Mouse (Mus musculus) CD8-positive naive resting alpha-beta T cell, adult 2 months (primary cell): ENCODE results near the gene Cacnb3.

ENCODE experiments used
- DNase-seq, 2 experiments: peaks; one replicate each; pipeline ENCODE4 v3.0.0; 2022; ENCODE audit warnings: low read depth in 2 of 2, low spot score in 2 of 2

Gene Cacnb3

GRCm38 (mm10) chr15:98674994-98675545 lies 44.4 kb downstream of the Cacnb3 start:
- no peak for DNase-seq

- DNase-seq: no peak
Observed at GRCm38 (mm10) chr15:98675634-98676250, 45.1 kb downstream of the Cacnb3 start.

GRCm38 (mm10) chr15:98676471-98676870 lies 45.8 kb downstream of the Cacnb3 start:
- peak; percentile 15 to 31 for DNase-seq

GRCm38 (mm10) chr15:98676940-98677728 lies 46.5 kb downstream of the Cacnb3 start, which contains the start of gene Rnd1:
TSS of gene Rnd1 (minus strand) at chr15:98677461.
- DNase-seq: peak; percentile 14 to 35

GRCm38 (mm10) chr15:98677977-98678376 lies 47.3 kb downstream of the Cacnb3 start:
- no peak for DNase-seq

GRCm38 (mm10) chr15:98680660-98681059 lies 50.0 kb downstream of the Cacnb3 start:
- no peak for DNase-seq

GRCm38 (mm10) chr15:98681633-98682032 lies 51.0 kb downstream of the Cacnb3 start:
- no peak for DNase-seq

- DNase-seq: no peak
Observed at GRCm38 (mm10) chr15:98683177-98683576, 52.5 kb downstream of the Cacnb3 start.

GRCm38 (mm10) chr15:98683746-98684145 lies 53.1 kb downstream of the Cacnb3 start:
- DNase-seq: no peak

GRCm38 (mm10) chr15:98685926-98686325 lies 55.3 kb downstream of the Cacnb3 start:
- DNase-seq: no peak

- no peak for DNase-seq
Observed at GRCm38 (mm10) chr15:98689682-98690081, 59.0 kb downstream of the Cacnb3 start.

GRCm38 (mm10) chr15:98691486-98692147 lies 61.0 kb downstream of the Cacnb3 start:
- no peak for DNase-seq

GRCm38 (mm10) chr15:98692171-98692715 lies 61.6 kb downstream of the Cacnb3 start:
- DNase-seq: no peak
